Comparison of ENCODE assay signal across 8 mouse cellular contexts in genomic region chr3:87618240-87618639, GRCm38 (mm10). TPM values are rescaled to one million over a fixed set of nuclear protein-coding genes. Genes with fewer than 3 reads are reported as not detected.
DNase-seq lines count a peak whose midpoint lies in the region; ATAC-seq and TF ChIP-seq lines count a peak whose summit lies in the region.

No protein-coding gene starts in this region.

- ATAC-seq in forebrain, embryonic 13.5 days = no peak
- no peak for ATAC-seq in liver, embryonic 13.5 days (ENCODE audit: low read depth)
- ATAC-seq in inflammation-experienced regulatory T-cells, adult 6 months = no peak

- intact Hi-C loops in gastrocnemius, adult 2 months (cut with DNase I) = loop anchor here (5.0 kb wide), 1 partner anchor 91 kb away; the partner anchor contains the start of gene Etv3

- H3K27ac ChIP-seq in gastrocnemius, adult 2 months = peak overlapping the region; percentile 98
- H3K27ac ChIP-seq in forebrain, embryonic 13.5 days = no peak overlapping the region; the same call in 1 of the 2 replicates
- no peak overlapping the region for H3K27ac ChIP-seq in liver, embryonic 13.5 days

- H3K4me2 ChIP-seq in forebrain, embryonic 13.5 days = peak overlapping the region; percentile 98
- H3K4me2 ChIP-seq in liver, embryonic 13.5 days = peak overlapping the region; percentile 88

- TF ChIP-seq CTCF in gastrocnemius, adult 2 months (IDR thresholded peaks at IDR 0.05) = no peak

- peaks cover 55% of the 10 kb centered on the region for H3K4me1 ChIP-seq in forebrain, embryonic 13.5 days
- peaks cover 44% of the 10 kb centered on the region for H3K4me1 ChIP-seq in liver, embryonic 13.5 days (replicated peaks)

- 3% methylated on average over 3 of the region's 3 CpGs for WGBS in forebrain, embryonic 13.5 days
- WGBS in liver, embryonic 13.5 days (ENCODE audit: insufficient replicate concordance) = 8% methylated on average over 3 of the region's 3 CpGs

- peak overlapping the region; percentile 94 for H3K9ac ChIP-seq in forebrain, embryonic 13.5 days
- H3K9ac ChIP-seq in liver, embryonic 13.5 days = peak overlapping the region; percentile 84

- no peaks in the 10 kb centered on the region for H3K27me3 ChIP-seq in forebrain, embryonic 13.5 days
- H3K27me3 ChIP-seq in liver, embryonic 13.5 days = peaks cover 23% of the 10 kb centered on the region

- H3K9me3 ChIP-seq in forebrain, embryonic 13.5 days (replicated peaks) = no peaks in the 10 kb centered on the region
- H3K9me3 ChIP-seq in liver, embryonic 13.5 days (replicated peaks) = no peaks in the 10 kb centered on the region

- H3K4me3 ChIP-seq in gastrocnemius, adult 2 months = peak overlapping the region; percentile 91
- H3K4me3 ChIP-seq in forebrain, embryonic 13.5 days = peak overlapping the region; percentile 80
- peak overlapping the region; percentile 75 for H3K4me3 ChIP-seq in liver, embryonic 13.5 days (replicated peaks)

- no peak for DNase-seq in gastrocnemius, adult 2 months
- no peak for DNase-seq in gastrocnemius, postnatal 10 days
- peak; percentile 14 for DNase-seq in A20 (ENCODE audit: low read depth, low spot score)
- DNase-seq in liver, embryonic 13.5 days = no peak
- DNase-seq in frontal cortex, postnatal 10 days (ENCODE audit: low spot score in 2 of 2) = no peak
- no peak for DNase-seq in T-cell, adult 2 months (ENCODE audit: low spot score)

- 0 out of 2 replicates have a peak, but pooled peaks cover 2% of the 10 kb centered on the region for H3K36me3 ChIP-seq in forebrain, embryonic 13.5 days (ENCODE audit: poor library complexity, severe bottlenecking)
- no peaks in the 10 kb centered on the region for H3K36me3 ChIP-seq in liver, embryonic 13.5 days

RNA-seq across cellular contexts. Expression of gene Arhgef11, which starts 0.9 kb away (rescaled TPM):
- 10 to 100 TPM; 16.5 to 17.3 TPM for total RNA-seq in gastrocnemius, adult 2 months (2021)
- 10 to 100 TPM; 19.0 to 20.3 TPM for total RNA-seq in gastrocnemius, postnatal 10 days (2021)
- 18.2 and 20.4 TPM in 2 replicates for polyA plus RNA-seq in forebrain, embryonic 13.5 days (2015; fragmentation: Nextera tagmentation; extraction: Ambion mirVana)
- polyA plus RNA-seq in liver, embryonic 13.5 days (2015; fragmentation: Nextera tagmentation; extraction: Ambion mirVana) = 2.3 and 2.9 TPM in 2 replicates
- polyA plus RNA-seq in inflammation-experienced regulatory T-cells, adult 6 months (2017; shearing (Covaris generic)) = 1 to 10 TPM; 2.0 to 4.4 (median 4.0) TPM
